Mouse (Mus musculus) MEL (cell line): ENCODE results near the gene Slc22a7. TPM values are rescaled to one million over a fixed set of nuclear protein-coding genes. Genes with fewer than 3 reads are reported as not detected.
A peak's percentile ranks its signal among the peaks of the same experiment; 100 is the strongest.

Source experiments
- DNase-seq: peaks from one replicate; pipeline ENCODE4 v3.0.0; 2011; ENCODE audit warnings: low read depth, low spot score
- H3K27ac ChIP-seq: 2 replicates; pipeline ENCODE4 v1.5.1; 2012; ENCODE audit warnings: low read depth, mild to moderate bottlenecking, control low read depth, low read length, moderate library complexity; ENCODE audit not compliant: control insufficient read depth
- H3K27me3 ChIP-seq, 2 experiments: fragments of 150-350 bp in 1 of 2; sonication (generic) in 1 of 2; 2 replicates each; pipeline ENCODE4 v1.6.1; 2012; ENCODE audit warnings: low read length in 2 of 2, mild to moderate bottlenecking in 2 of 2, improper control_type of control experiment in 1 of 2, moderate library complexity in 1 of 2; ENCODE audit not compliant: insufficient read depth in 2 of 2, control insufficient read depth in 1 of 2
- H3K36me3 ChIP-seq, 2 experiments: 2 replicates each; pipeline ENCODE4 v1.6.1; 2012 to 2014; ENCODE audit warnings: low read length in 2 of 2, improper control_type of control experiment in 1 of 2, inconsistent platforms in 1 of 2, mild to moderate bottlenecking in 1 of 2; ENCODE audit not compliant: insufficient read depth in 2 of 2, control insufficient read depth in 1 of 2
- H3K4me1 ChIP-seq, 2 experiments: fragments of 150-350 bp in 1 of 2; sonication (generic) in 1 of 2; 2 replicates each; pipeline ENCODE4 v1.6.1; 2012; ENCODE audit warnings: low read length in 2 of 2, improper control_type of control experiment in 1 of 2, mild to moderate bottlenecking in 1 of 2; ENCODE audit not compliant: insufficient read depth in 2 of 2, control insufficient read depth in 1 of 2
- H3K4me3 ChIP-seq, 2 experiments: fragments of 150-350 bp in 1 of 2; sonication (generic) in 1 of 2; 2 replicates each; pipeline ENCODE4 v1.5.1; 2012; ENCODE audit warnings: low read depth in 2 of 2, low read length in 2 of 2, mild to moderate bottlenecking in 2 of 2, moderate library complexity in 2 of 2, control low read depth in 1 of 2, improper control_type of control experiment in 1 of 2; ENCODE audit not compliant: control insufficient read depth in 1 of 2, insufficient read depth in 1 of 2
- H3K79me2 ChIP-seq: 2 replicates; pipeline ENCODE4 v1.6.1; 2012; ENCODE audit warnings: mild to moderate bottlenecking, low read length, moderate library complexity; ENCODE audit not compliant: control insufficient read depth, poor library complexity, insufficient read depth
- H3K9ac ChIP-seq: 2 replicates; pipeline ENCODE4 v1.6.1; 2012; ENCODE audit warnings: low read depth, mild to moderate bottlenecking, control low read depth, low read length, moderate library complexity; ENCODE audit not compliant: control insufficient read depth, poor library complexity, severe bottlenecking
- H3K9me3 ChIP-seq: fragments of 150-350 bp; sonication (generic); replicated peaks from 2 replicates; pipeline ENCODE4 v1.6.1; 2012; ENCODE audit warnings: mild to moderate bottlenecking, low read length, improper control_type of control experiment, moderate library complexity; ENCODE audit not compliant: insufficient read depth
- CTCF ChIP-seq, 3 experiments: IDR thresholded peaks in 2 of 3; conservative IDR thresholded peaks in 1 of 3; 2 replicates each; pipeline ENCODE4 v1.5.1; 2011 to 2012; ENCODE audit warnings: low read length in 3 of 3, low read depth in 2 of 3, mild to moderate bottlenecking in 2 of 3, improper control_type of control experiment in 1 of 3, inconsistent platforms in 1 of 3, mixed read lengths in 1 of 3, moderate library complexity in 1 of 3; ENCODE audit not compliant: control insufficient read depth in 1 of 3, insufficient read depth in 1 of 3, poor library complexity in 1 of 3, severe bottlenecking in 1 of 3
- E2F4 ChIP-seq: IDR thresholded peaks from 2 replicates; pipeline ENCODE4 v1.6.1; 2011; ENCODE audit warnings: low read depth, low read length, improper control_type of control experiment, borderline replicate concordance
- EP300 ChIP-seq, 2 experiments: IDR thresholded peaks; 2 replicates each; pipeline ENCODE4 v1.6.1; 2011; ENCODE audit warnings: improper control_type of control experiment in 2 of 2, low read length in 2 of 2, low read depth in 1 of 2, mild to moderate bottlenecking in 1 of 2
- ETS1 ChIP-seq: IDR thresholded peaks from 2 replicates; pipeline ENCODE4 v1.6.1; 2012; ENCODE audit warnings: low read depth, mild to moderate bottlenecking, inconsistent platforms, low read length, improper control_type of control experiment, moderate library complexity
- GABPA ChIP-seq: IDR thresholded peaks from 2 replicates; pipeline ENCODE4 v1.6.1; 2012; ENCODE audit warnings: low read depth, mild to moderate bottlenecking, inconsistent platforms, low read length, improper control_type of control experiment, moderate library complexity
- HCFC1 ChIP-seq: IDR thresholded peaks from 2 replicates; pipeline ENCODE4 v1.6.1; 2012; ENCODE audit warnings: low read depth, mild to moderate bottlenecking, inconsistent platforms, low read length, improper control_type of control experiment, moderate library complexity
- MAFK ChIP-seq: IDR thresholded peaks from 2 replicates; pipeline ENCODE4 v1.6.1; 2011; ENCODE audit warnings: low read depth, mild to moderate bottlenecking, low read length, improper control_type of control experiment, borderline replicate concordance
- MAZ ChIP-seq: IDR thresholded peaks from 2 replicates; pipeline ENCODE4 v1.6.1; 2012; ENCODE audit warnings: low read depth, mild to moderate bottlenecking, inconsistent platforms, low read length, improper control_type of control experiment
- MEF2A ChIP-seq: IDR thresholded peaks from 2 replicates; pipeline ENCODE4 v1.6.1; 2014; ENCODE audit warnings: low read depth, mild to moderate bottlenecking, inconsistent platforms, low read length, improper control_type of control experiment; ENCODE audit not compliant: poor library complexity, insufficient replicate concordance, severe bottlenecking; ENCODE audit errors: extremely low read depth
- MXI1 ChIP-seq: IDR thresholded peaks from 2 replicates; pipeline ENCODE4 v1.6.1; 2011; ENCODE audit warnings: mild to moderate bottlenecking, low read depth, low read length, improper control_type of control experiment
- NELFE ChIP-seq: IDR thresholded peaks from 2 replicates; pipeline ENCODE4 v1.6.1; 2011; ENCODE audit warnings: low read depth, low read length, improper control_type of control experiment
- POLR2A ChIP-seq, 2 experiments: IDR thresholded peaks; 2 replicates each; pipeline ENCODE4 v1.6.1; 2011 to 2012; ENCODE audit warnings: low read length in 2 of 2, mild to moderate bottlenecking in 2 of 2, control low read depth in 1 of 2, improper control_type of control experiment in 1 of 2, low read depth in 1 of 2, moderate library complexity in 1 of 2; ENCODE audit not compliant: control insufficient read depth in 1 of 2, insufficient read depth in 1 of 2, poor library complexity in 1 of 2
- POLR2AphosphoS2 ChIP-seq: IDR thresholded peaks from 2 replicates; pipeline ENCODE4 v1.6.1; 2011; ENCODE audit warnings: low read length, improper control_type of control experiment
- RAD21 ChIP-seq: IDR thresholded peaks from 2 replicates; pipeline ENCODE4 v1.6.1; 2011; ENCODE audit warnings: mild to moderate bottlenecking, low read depth, low read length, improper control_type of control experiment
- SIN3A ChIP-seq: IDR thresholded peaks from 2 replicates; pipeline ENCODE4 v1.6.1; 2012; ENCODE audit warnings: low read length, improper control_type of control experiment, inconsistent platforms
- SMC3 ChIP-seq: IDR thresholded peaks from 2 replicates; pipeline ENCODE4 v1.6.1; 2011; ENCODE audit warnings: low read depth, low read length, improper control_type of control experiment
- TAL1 ChIP-seq: IDR thresholded peaks from 2 replicates; pipeline ENCODE4 v1.6.1; 2012; ENCODE audit warnings: mild to moderate bottlenecking, inconsistent platforms, low read length, moderate library complexity, mixed read lengths
- TCF12 ChIP-seq: IDR thresholded peaks from 2 replicates; pipeline ENCODE4 v1.6.1; 2014; ENCODE audit warnings: low read depth, mild to moderate bottlenecking, inconsistent platforms, low read length, improper control_type of control experiment, moderate library complexity
- USF1 ChIP-seq: IDR thresholded peaks from 2 replicates; pipeline ENCODE4 v1.6.1; 2014; ENCODE audit warnings: low read depth, mild to moderate bottlenecking, inconsistent platforms, low read length, improper control_type of control experiment, moderate library complexity
- ZC3H11A ChIP-seq: IDR thresholded peaks from 2 replicates; pipeline ENCODE4 v1.6.1; 2012; ENCODE audit warnings: low read depth, mild to moderate bottlenecking, inconsistent platforms, low read length, improper control_type of control experiment
- ZKSCAN1 ChIP-seq: IDR thresholded peaks from 2 replicates; pipeline ENCODE4 v1.6.1; 2012; ENCODE audit warnings: low read depth, mild to moderate bottlenecking, inconsistent platforms, low read length, improper control_type of control experiment, moderate library complexity
- ZMIZ1 ChIP-seq: IDR thresholded peaks from 2 replicates; pipeline ENCODE4 v1.6.1; 2012; ENCODE audit warnings: low read depth, mild to moderate bottlenecking, inconsistent platforms, low read length, improper control_type of control experiment, moderate library complexity
- ZNF384 ChIP-seq: IDR thresholded peaks from 2 replicates; pipeline ENCODE4 v1.6.1; 2012; ENCODE audit warnings: low read depth, mild to moderate bottlenecking, inconsistent platforms, low read length, improper control_type of control experiment
- polyA plus RNA-seq, 2 experiments: library from polyadenylated mRNA; stranded (reverse) in 1 of 2; unstranded in 1 of 2; fragments of >175 nt in 1 of 2; fragments of >200 nt in 1 of 2; gene quantifications; 2 replicates each; pipeline versions ENCODE4 v1.2.1 to v1.2.4; 2012; ENCODE audit warnings: low replicate concordance in 2 of 2, low read depth in 1 of 2; ENCODE audit not compliant: insufficient read length in 2 of 2, insufficient read depth in 1 of 2, missing spikeins in 1 of 2
- total RNA-seq: library from RNA; depleted of rRNA; stranded (reverse); fragments of 300-350 nt; gene quantifications from 2 replicates; pipeline ENCODE4 v1.2.3, GENCODE M21; 2012

The Slc22a7 gene
- total and polyA plus RNA-seq, 3 experiments, result not detected

- Histone ChIP-seq H3K27me3 (no peaks in the 10 kb centered on the region), H3K4me3 (no peak overlapping the region), H3K9me3 (no peaks in the 10 kb centered on the region), H3K4me1 (peaks cover 0 to 2% of the 10 kb centered on the region in 2 experiments; a peak in 1 of 4 replicates), H3K36me3 (no peaks in the 10 kb centered on the region), H3K79me2 (no peaks in the 10 kb centered on the region), H3K27ac (no peak overlapping the region), H3K9ac (no peak overlapping the region)
- no peak for DNase-seq
- TF ChIP-seq POLR2A (IDR thresholded peaks at IDR 0.05; ENCODE audit: control insufficient read depth in 1 of 2, insufficient read depth in 1 of 2, low read depth in 1 of 2, low read length in 2 of 2, poor library complexity in 1 of 2), result no peak
- TF ChIP-seq HCFC1, result no peak
- no peak for TF ChIP-seq ZNF384
- no peak for TF ChIP-seq TAL1
- TF ChIP-seq MAFK, result no peak
- TF ChIP-seq EP300 (IDR thresholded peaks at IDR 0.05; ENCODE audit: low read depth in 1 of 2, low read length in 2 of 2), result no peak
- no peak for TF ChIP-seq NELFE
- no peak for TF ChIP-seq GABPA
- no peak for TF ChIP-seq E2F4
- TF ChIP-seq MXI1, result no peak
- no peak for TF ChIP-seq ZKSCAN1
- no peak for TF ChIP-seq MEF2A
- TF ChIP-seq POLR2AphosphoS2, result no peak
- TF ChIP-seq ZC3H11A, result no peak
- TF ChIP-seq MAZ, result no peak
Measured at GRCm38 (mm10) chr17:46426496-46426895, 11.8 kb downstream of the Slc22a7 start.

DNA sequence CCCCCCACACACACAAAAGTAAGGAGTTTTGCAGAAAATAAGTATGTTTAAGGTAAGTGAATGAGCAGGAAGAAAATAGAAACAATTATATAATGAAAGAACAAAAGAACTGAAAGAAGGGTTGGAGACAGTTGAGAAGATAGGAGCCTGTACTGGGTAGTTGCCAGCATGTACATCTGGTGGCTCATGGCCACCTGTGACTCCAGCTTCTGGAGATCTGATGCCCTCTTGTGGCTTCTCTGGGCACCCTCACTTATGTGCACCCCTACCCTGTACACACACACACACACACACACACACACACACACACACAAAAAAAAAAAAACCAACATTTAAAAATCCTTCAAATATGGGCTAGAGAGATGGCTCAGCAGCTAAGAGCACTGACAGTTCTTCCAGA lies 18.5 kb downstream of the Slc22a7 start:
- Histone ChIP-seq H3K27ac (no peak overlapping the region), H3K79me2 (no peaks in the 10 kb centered on the region), H3K9me3 (no peaks in the 10 kb centered on the region), H3K9ac (no peak overlapping the region), H3K4me3 (no peak overlapping the region), H3K36me3 (peaks cover 0 to 2% of the 10 kb centered on the region in 2 experiments; a peak in 1 of 4 replicates), H3K27me3 (no peaks in the 10 kb centered on the region), H3K4me1 (peaks cover 0 to under 1% of the 10 kb centered on the region in 2 experiments; a peak in 1 of 4 replicates)
- TF ChIP-seq MXI1 (0 out of 2 replicates have a peak, but pooled peaks have one; percentile 15), ZKSCAN1 (no peak), USF1 (no peak), ETS1 (0 out of 2 replicates have a peak, but pooled peaks have one; percentile 22), SIN3A (peak; percentile 24; the same call in 1 of the 2 replicates), CTCF (IDR thresholded peaks at IDR 0.05 in 2 of 3, conservative IDR thresholded peaks at IDR 0.05 in 1 of 3; ENCODE audit: control insufficient read depth in 1 of 3, insufficient read depth in 1 of 3, low read depth in 2 of 3, low read length in 3 of 3, poor library complexity in 1 of 3, severe bottlenecking in 1 of 3) (peak in 2 of 3 experiments; percentile 57 to 64; a peak in 5 of 6 replicates), ZNF384 (0 out of 2 replicates have a peak, but pooled peaks have one; percentile 29), TCF12 (peak; percentile 60; the same call in 1 of the 2 replicates), POLR2AphosphoS2 (no peak), E2F4 (no peak), RAD21 (peak; percentile 55), ZC3H11A (peak; percentile 28), ZMIZ1 (no peak), NELFE (no peak), SMC3 (peak; percentile 58)
- peak; percentile 66 for DNase-seq
